Mouse (Mus musculus) urinary bladder, postnatal 14 days (tissue): ENCODE results near the gene Gde1.

Source experiments
- DNase-seq: peaks from one replicate; pipeline ENCODE4 v3.0.0; 2021; ENCODE audit warnings: low spot score

Gene Gde1

DNA sequence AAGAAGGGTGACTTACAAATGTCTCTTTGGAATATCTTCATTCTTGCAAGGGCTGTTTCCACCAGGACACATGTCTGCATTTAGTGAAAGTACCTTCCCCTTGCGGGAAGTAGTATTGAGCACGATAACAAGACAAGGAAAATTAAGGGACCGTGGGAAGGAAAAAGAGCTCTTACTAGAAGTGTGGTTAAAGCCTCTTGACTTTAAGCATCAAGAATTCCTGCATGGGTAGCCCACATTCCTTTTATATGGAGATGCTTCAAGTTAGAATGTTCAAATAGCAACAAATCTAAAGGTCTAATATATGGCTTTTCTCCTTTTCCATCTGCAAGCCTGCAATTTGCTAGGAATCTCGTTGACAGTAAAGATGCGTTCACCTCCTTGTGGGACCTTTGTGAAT lies 910 bp upstream of the Gde1 start:
- no peak for DNase-seq

DNA sequence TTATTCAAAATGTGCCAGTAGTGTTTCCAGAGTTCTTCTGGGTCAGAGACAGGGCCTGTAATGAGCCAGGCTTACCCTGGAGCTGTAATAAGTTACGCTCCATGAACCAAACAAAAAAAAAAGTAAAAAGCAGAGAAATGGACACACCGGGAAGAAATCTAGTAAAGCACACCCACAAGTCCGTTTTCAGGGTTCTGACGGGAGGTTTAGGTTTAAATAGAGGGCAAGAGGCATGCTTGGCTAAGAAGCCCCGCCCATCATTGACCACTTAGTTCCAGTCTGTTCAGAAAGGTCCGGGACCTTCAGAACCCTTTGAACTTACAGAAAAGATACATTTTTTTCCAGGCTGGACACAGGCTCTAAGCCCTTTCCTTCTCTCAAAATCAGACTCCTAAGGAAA lies 473 bp upstream of the Gde1 start:
- no peak for DNase-seq

GRCm38 (mm10) chr7:118704001-118704850 lies 1.4 kb downstream of the Gde1 start:
- DNase-seq = no peak

GRCm38 (mm10) chr7:118703144-118703561 lies 2.4 kb downstream of the Gde1 start:
- peak; percentile 24 for DNase-seq

DNA sequence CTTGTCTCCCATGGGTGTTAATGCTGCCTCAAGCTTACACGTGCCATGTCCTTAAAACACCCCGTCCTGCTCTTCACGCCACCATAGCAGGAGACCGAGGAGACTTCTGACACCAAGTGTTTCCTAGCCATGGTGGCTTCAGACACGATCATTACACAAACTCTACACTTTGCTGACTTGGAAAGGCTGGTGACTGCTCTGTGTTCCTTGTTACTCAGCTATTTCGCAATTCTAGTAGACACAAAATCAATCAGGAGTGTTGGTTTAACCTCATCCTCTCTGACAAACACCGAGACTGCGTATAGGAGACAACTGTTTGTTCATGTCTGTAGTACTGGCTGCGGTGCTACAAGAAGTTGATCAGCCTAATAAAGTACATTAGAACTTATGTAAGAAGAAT lies 6.7 kb downstream of the Gde1 start:
- DNase-seq = no peak

- no peak for DNase-seq
Measured at GRCm38 (mm10) chr7:118697168-118697567, 8.4 kb downstream of the Gde1 start.

- DNase-seq = no peak
Measured at GRCm38 (mm10) chr7:118696146-118696545, 9.4 kb downstream of the Gde1 start.

DNA sequence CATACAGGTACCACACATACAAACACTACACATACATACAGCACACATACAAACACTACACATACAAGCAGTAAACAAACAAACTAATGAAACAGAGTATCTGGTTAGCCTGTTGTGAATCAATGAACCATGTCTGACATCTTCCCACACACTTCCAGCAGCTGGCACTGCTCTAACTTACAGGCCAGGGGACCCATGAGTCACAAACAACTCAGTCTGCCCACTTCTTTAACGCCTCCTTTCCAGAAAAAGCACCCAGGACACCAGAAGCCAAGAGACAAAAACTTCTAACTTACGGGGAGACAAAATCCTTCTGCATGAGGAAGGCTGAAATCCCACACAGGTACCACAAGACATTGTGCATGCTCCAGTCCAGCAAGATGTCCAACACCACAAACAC lies 14.3 kb downstream of the Gde1 start:
- DNase-seq = no peak

GRCm38 (mm10) chr7:118689088-118689487 lies 16.5 kb downstream of the Gde1 start:
- no peak for DNase-seq

GRCm38 (mm10) chr7:118688199-118688598 lies 17.4 kb downstream of the Gde1 start:
- peak; percentile 84 for DNase-seq

- DNase-seq = no peak
Measured at GRCm38 (mm10) chr7:118676826-118677225, 28.8 kb downstream of the Gde1 start.

DNA sequence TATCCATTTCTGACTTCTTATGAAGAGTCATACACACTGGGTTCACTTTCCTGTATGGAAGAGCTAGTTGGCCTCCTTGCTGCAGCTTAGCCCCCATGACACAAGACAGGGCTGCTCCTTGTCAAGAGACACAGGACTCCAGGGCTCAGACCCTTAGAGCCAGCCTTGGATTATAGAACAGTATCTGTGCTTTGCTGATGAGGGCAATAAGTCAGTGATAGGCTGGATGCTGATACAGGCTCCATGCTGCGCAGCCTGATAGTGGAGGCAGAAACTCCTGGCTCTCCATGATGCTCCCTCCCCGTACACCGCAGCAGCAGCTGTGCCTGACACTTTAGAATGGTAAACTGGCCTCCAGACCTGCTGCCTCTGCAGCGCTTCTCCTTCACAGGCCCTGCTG lies 35.4 kb downstream of the Gde1 start:
- no peak for DNase-seq

DNA sequence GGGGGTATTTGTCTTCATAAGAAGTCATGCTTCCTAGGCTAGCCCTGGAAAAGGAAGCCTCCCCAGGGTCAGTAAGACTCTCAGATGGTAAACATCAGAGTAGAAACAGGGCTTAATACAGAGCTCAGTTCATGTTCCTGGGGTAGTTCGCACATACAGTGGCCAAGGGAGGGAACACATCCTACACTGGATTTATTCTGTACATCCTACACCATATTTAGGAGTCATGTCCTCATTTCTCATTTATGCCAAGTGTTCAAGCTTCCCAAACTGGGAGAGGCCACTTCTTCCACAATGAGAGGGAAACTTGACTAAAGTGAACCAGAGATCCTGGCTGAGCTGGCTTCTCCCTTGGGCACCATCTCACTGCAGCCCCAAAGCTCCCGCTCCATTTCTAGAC lies 37.8 kb downstream of the Gde1 start:
- no peak for DNase-seq

DNA sequence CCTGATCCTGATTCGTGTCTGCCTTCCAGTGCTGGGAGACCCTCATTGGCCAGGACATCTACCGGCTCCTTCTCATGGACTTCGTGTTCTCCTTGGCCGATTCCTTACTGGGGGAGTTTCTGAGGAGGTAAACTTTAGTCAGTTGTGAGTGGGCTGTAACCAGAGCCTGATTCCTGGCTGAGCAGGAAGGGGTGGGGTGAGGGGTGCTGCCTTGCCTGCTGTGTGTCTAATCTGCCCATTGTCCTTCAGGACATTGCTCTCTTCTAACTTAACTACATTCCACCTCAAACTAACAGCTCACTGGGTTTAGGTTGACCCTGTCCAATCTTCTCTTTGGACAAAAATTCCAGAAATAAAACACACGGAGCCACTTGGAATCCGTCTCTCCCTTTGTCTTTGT lies 48.8 kb downstream of the Gde1 start:
- DNase-seq = no peak

GRCm38 (mm10) chr7:118652572-118653295 lies 52.8 kb downstream of the Gde1 start:
- DNase-seq = no peak

- no peak for DNase-seq
Measured at GRCm38 (mm10) chr7:118650891-118651290, 54.7 kb downstream of the Gde1 start.

- DNase-seq = no peak
Measured at GRCm38 (mm10) chr7:118650119-118650518, 55.5 kb downstream of the Gde1 start.

DNA sequence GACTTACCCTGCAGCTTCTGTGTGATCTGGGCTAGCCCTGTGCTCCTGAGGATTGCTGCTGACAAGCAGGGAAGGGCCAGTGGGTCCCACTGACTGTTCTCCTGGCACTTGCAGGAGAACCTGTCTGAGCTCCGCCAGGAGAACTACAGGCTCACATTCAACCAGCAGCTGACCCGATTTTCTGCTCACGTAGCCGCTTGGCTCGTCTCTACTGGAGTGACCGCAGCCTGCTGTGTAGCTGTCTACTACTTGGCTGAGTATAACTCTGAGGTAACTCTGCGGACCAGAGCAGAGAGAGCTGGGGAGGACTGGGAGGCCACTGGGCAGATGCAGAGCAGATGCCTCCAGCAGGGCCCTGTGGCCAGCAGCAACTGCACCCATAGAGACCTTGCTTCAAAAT lies 56.2 kb downstream of the Gde1 start:
- no peak for DNase-seq

- no peak for DNase-seq
Measured at GRCm38 (mm10) chr7:118646237-118646636, 59.3 kb downstream of the Gde1 start.
